Mouse (Mus musculus) bone marrow, adult 2 months (tissue): ENCODE results near the gene Snx27. TPM values are rescaled to one million over a fixed set of nuclear protein-coding genes. Genes with fewer than 3 reads are reported as not detected.

Experiments
- H3K27ac ChIP-seq: fragments of 200-500 bp; 2 replicates; pipeline ENCODE4 v1.5.1; 2012; ENCODE audit warnings: low read depth, mild to moderate bottlenecking, control low read depth, inconsistent platforms, low read length; ENCODE audit not compliant: control insufficient read depth, poor library complexity, insufficient read depth
- H3K4me1 ChIP-seq: fragments of 200-500 bp; 2 replicates; pipeline ENCODE4 v1.6.1; 2011; ENCODE audit warnings: low read length; ENCODE audit not compliant: control insufficient read depth, insufficient read depth
- H3K4me3 ChIP-seq: fragments of 200-500 bp; replicated peaks from 2 replicates; pipeline ENCODE3; 2011; ENCODE audit warnings: mild to moderate bottlenecking, low read depth, low read length, control low read depth; ENCODE audit not compliant: control insufficient read depth
- CTCF ChIP-seq: fragments of 200-500 bp; IDR thresholded peaks from 2 replicates; pipeline ENCODE4 v1.5.1; 2011; ENCODE audit warnings: low read length, control low read depth; ENCODE audit not compliant: control insufficient read depth, insufficient read depth
- POLR2A ChIP-seq: fragments of 200-500 bp; IDR thresholded peaks from 2 replicates; pipeline ENCODE4 v1.6.1; 2011; ENCODE audit warnings: low read depth, mild to moderate bottlenecking, control low read depth, low read length, borderline replicate concordance; ENCODE audit not compliant: control insufficient read depth
- WGBS: fragments of 180-500 bp; shearing (Covaris S2); methylation state at CpG from one replicate; pipeline ENCODE4 v1.1.7; 2018; 5-methylcytosine and 5-hydroxymethylcytosine counted together
- polyA plus RNA-seq: library from polyadenylated mRNA; stranded (reverse); fragments of >200 nt; gene quantifications from 2 replicates; pipeline ENCODE4 v1.2.4, GENCODE M21; 2011; ENCODE audit warnings: low replicate concordance; ENCODE audit not compliant: missing spikeins, insufficient read depth, insufficient read length

Gene Snx27
- polyA plus RNA-seq, 1 experiment, result 14.1 TPM

DNA sequence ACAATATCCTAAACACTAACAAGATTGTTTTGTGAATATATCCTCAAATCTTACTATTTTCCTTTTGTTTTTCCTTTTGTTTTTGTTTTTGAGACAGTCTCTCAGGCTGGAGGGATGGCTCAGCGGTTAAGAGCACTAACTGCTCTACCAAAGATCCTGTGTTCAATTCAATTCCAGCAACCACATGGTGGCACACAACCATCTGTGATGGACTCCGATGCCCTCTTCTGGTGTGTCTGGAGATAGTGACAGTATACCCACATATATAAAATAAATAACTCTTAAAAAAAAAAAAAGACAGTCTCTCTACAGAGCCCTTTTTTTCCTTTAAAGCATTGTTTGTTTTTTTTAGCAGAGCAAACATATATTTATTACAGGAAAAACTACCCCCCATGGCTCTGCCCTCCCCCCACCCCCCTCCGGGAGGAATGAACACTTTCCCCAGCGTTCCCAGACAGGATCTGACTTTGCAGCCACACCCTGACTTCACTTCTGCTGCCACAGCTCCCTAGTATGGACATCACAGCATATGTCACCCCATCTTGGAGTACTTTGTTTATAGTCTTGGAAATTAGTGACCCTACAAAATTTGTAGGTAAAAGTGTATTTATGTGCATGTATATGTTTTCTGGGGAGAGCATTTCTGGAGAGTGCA lies 18.0 kb downstream of the Snx27 start:
- 83% methylated on average over 4 of the region's 4 CpGs for WGBS

DNA sequence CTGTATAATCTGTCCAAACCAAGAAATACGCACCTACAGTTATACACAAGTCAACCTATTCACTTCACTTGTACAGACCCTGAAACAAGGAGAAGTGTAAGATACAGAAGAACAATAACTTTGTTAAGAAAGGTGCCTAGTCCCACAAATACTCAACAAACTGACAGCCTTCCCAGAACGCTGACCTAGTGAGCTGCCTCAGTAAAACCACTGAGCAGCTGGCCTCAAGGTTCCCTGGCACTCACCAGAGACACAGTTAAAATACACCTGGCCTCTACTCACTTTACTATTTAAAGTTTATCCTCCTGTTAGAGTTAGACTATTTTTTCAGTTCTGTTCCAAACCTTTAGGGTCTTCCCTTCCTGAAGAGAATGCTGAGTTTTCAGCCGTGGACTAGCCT lies 19.4 kb downstream of the Snx27 start:
- TF ChIP-seq POLR2A (no peak), CTCF (no peak)

More for the DNA sequence above, 18.0 kb downstream of the Snx27 start:
- H3K4me1 ChIP-seq, result no peaks in the 10 kb centered on the region
- TF ChIP-seq POLR2A (no peak), CTCF (no peak)
- no peak overlapping the region for H3K4me3 ChIP-seq
- no peak overlapping the region for H3K27ac ChIP-seq

DNA sequence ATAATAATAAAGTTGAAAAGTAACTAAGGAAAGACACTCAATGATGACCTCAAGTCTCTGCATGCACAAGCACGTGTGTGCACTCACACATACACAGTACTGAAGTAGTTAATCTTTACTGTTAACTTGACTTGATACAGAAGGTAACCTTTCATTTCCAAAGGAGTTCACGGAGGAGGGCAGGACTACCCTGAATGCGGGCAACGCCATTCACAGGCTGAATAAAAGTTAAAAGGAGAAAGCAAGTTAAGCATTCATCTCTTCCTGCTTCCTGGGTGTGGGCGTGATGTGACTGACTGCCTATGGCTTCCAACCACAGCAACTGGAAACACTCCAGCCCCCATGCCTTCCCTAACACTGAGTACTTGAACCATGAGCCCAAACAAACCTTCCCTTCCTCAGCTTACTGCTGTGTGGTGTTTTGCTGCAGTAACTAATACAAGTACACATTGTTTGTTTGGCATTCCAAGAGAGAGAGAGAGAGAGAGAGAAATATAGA lies 22.5 kb downstream of the Snx27 start:
- H3K27ac ChIP-seq, result no peak overlapping the region
- H3K4me1 ChIP-seq, result no peaks in the 10 kb centered on the region
- TF ChIP-seq CTCF, result no peak
- TF ChIP-seq POLR2A, result no peak
- no peak overlapping the region for H3K4me3 ChIP-seq
- WGBS, result 83% methylated on average over 5 of the region's 5 CpGs

More for the DNA sequence above, 19.4 kb downstream of the Snx27 start:
- Histone ChIP-seq H3K4me3 (no peak overlapping the region), H3K4me1 (no peaks in the 10 kb centered on the region), H3K27ac (no peak overlapping the region)
- WGBS, result 83% methylated on average over 3 of the region's 3 CpGs

DNA sequence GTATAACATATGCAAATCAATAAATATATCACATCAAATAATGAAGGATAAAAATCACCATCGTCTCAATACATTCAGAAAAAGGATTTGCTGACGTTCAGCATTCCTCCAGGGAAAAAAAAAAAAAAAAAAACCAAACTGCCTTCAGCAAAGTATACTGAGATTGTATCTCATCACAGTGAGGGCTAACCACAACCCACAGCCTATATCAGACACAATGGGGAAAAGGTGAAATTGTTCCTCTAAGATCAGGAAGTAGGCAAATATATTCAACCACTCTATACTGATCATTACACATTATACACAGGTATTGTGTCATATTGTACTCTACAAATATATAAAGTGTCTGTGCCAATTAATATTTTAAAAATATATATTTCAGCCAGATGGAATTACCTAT lies 33.5 kb downstream of the Snx27 start:
- Histone ChIP-seq H3K27ac (no peak overlapping the region), H3K4me3 (no peak overlapping the region), H3K4me1 (no peaks in the 10 kb centered on the region)
- no peak for TF ChIP-seq CTCF
- TF ChIP-seq POLR2A, result no peak
- WGBS, result 58% methylated on average over 2 of the region's 2 CpGs

DNA sequence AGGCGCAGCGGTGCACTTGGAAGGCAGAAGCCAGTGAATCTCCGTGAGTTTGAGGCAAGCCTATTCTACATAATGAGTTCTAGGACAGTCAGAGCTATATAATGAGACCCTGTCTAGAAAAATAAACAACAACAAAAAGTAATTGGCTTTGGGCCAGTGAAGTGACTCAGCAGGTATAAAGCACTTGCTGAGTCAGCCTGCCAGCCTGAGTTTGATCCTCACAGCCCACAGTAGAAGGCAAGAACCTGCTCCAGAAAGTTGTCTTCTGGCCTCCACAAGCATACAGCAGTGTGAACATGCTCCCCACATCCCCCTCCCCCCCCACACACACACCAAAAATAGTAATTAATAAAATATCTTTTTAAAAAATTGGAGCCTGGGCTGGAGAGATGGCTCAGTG lies 45.3 kb downstream of the Snx27 start:
- Histone ChIP-seq H3K4me3 (no peak overlapping the region), H3K4me1 (no peaks in the 10 kb centered on the region), H3K27ac (no peak overlapping the region)
- no peak for TF ChIP-seq POLR2A
- TF ChIP-seq CTCF, result no peak
- WGBS, result 93% methylated on average over 3 of the region's 3 CpGs

DNA sequence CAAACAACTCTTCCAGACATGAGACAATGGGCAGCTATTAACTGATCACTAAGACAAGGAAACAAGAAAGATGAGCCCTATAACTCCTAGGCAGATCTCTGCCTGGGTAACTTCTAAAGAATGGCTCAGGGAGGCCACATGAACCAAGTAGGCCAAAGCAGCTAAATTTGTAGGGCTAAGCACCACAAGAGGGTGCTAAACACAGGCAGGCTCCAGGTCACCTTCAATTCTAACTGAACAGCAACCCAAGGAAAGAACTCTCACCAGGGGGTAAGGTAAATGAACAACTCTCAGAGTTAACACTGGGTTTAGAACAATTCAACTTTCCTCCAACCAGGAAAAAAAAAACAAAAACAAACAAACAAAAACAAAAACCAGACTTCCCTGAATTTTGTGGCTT lies 48.5 kb downstream of the Snx27 start:
- H3K27ac ChIP-seq, result no peak overlapping the region
- H3K4me1 ChIP-seq, result no peaks in the 10 kb centered on the region
- no peak overlapping the region for H3K4me3 ChIP-seq
- TF ChIP-seq CTCF (peak; percentile 29; the same call in 1 of the 2 replicates), POLR2A (no peak)

DNA sequence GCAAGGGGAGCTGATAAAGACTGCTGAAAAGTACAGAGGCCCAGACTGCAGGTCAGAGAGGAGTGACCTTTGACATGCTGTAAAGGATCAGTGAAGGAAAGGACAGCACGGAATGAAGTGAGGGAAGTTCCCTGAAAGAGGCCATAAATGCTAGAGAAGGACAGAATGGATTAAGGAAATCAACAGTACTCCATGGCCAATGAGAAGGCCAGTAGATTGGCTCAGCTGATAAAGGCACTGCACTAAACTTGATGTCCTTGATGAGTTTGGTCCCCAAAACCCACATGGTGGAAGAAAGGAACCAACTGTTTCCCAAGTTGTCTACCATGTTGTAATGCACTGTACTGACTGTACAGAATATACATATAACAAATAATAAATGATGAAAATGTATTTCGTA lies 55.8 kb downstream of the Snx27 start:
- no peak for TF ChIP-seq POLR2A
- no peak for TF ChIP-seq CTCF
- H3K27ac ChIP-seq, result no peak overlapping the region
- 90% methylated on average over 2 of the region's 2 CpGs for WGBS

DNA sequence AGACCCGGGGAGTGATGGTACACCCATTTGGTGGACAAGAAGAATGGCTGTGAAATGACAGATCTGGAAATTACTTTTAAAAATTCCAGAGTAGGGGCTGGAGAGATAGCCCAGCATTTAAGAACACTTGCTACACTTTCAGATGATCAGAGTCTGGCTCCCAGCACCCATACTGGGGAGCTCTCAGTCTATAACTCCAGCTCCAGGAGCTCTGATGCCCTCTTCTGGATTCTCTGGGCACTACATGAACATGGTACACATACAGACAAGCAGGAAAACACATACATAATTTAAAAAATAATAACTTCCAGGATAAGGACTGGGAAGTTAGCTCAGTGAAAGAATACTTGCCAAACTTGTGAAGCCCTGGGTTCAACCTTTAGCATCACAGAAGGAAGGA lies 75.9 kb downstream of the Snx27 start:
- H3K27ac ChIP-seq, result no peak overlapping the region
- no peaks in the 10 kb centered on the region for H3K4me1 ChIP-seq
- WGBS, result 89% methylated on average over 1 of the region's 1 CpGs
- H3K4me3 ChIP-seq, result no peak overlapping the region
- no peak for TF ChIP-seq POLR2A
- no peak for TF ChIP-seq CTCF

More for the DNA sequence above, 55.8 kb downstream of the Snx27 start:
- Histone ChIP-seq H3K4me1 (no peaks in the 10 kb centered on the region), H3K4me3 (no peak overlapping the region)

DNA sequence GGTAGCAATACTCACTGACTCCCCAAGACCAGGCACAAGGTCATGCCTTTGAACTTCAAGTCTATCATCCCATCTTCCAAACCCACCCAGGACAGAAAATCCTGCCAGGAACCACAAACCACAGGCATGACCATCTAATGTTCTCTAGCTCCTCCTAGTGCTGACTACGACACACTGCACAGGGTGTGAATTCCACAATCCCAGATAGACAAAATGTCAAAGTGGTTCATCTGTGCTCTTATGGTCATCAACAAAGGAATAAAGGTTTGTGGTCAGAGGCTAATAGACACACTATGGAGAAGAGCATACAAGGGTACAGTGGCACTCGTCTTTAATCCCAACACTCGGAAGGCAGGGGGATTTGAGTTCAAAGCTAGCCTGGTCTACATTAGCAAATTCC lies 80.3 kb downstream of the Snx27 start:
- no peak overlapping the region for H3K27ac ChIP-seq
- 79% methylated on average over 3 of the region's 3 CpGs for WGBS
- no peak overlapping the region for H3K4me3 ChIP-seq
- TF ChIP-seq POLR2A (no peak), CTCF (peak; percentile 42; the same call in 1 of the 2 replicates)
- no peaks in the 10 kb centered on the region for H3K4me1 ChIP-seq
